Mouse (Mus musculus) liver, embryonic 15.5 days (tissue): ENCODE results near the gene Afg3l1. TPM values are rescaled to one million over a fixed set of nuclear protein-coding genes. Genes with fewer than 3 reads are reported as not detected.
"Not testable (repeated sequence)": the region's sequence is repeated elsewhere in the genome, so short reads cannot be mapped to it uniquely, and the experiment has no call there.

ENCODE experiments used
- ATAC-seq: fragments of 200-750 bp; cut with Nextera tagmentation; 2 replicates; pipeline ENCODE4 v1.8.0; 2017; ENCODE audit warnings: moderate number of reproducible peaks, mild to moderate bottlenecking, moderate library complexity; ENCODE audit not compliant: insufficient read depth
- H3K27ac ChIP-seq: fragments of 300-500 bp; sonication (generic); replicated peaks from 2 replicates; pipeline ENCODE4 v1.5.1; 2015; ENCODE audit warnings: mild to moderate bottlenecking, inconsistent platforms
- H3K27me3 ChIP-seq: fragments of 300-500 bp; sonication (generic); 2 replicates; pipeline ENCODE4 v1.6.1; 2015; ENCODE audit warnings: mild to moderate bottlenecking, inconsistent platforms
- H3K36me3 ChIP-seq: fragments of 300-500 bp; sonication (generic); replicated peaks from 2 replicates; pipeline ENCODE4 v1.6.1; 2015; ENCODE audit warnings: moderate library complexity, mild to moderate bottlenecking, inconsistent platforms
- H3K4me1 ChIP-seq: fragments of 300-500 bp; sonication (generic); replicated peaks from 2 replicates; pipeline ENCODE4 v1.6.1; 2015; ENCODE audit warnings: inconsistent platforms
- H3K4me2 ChIP-seq: fragments of 300-500 bp; sonication (generic); 2 replicates; pipeline ENCODE4 v1.6.1; 2015; ENCODE audit warnings: moderate library complexity, mild to moderate bottlenecking, inconsistent platforms
- H3K4me3 ChIP-seq: fragments of 300-500 bp; sonication (generic); replicated peaks from 2 replicates; pipeline ENCODE4 v1.5.1; 2015; ENCODE audit warnings: mild to moderate bottlenecking, inconsistent platforms
- H3K9ac ChIP-seq: fragments of 300-500 bp; sonication (generic); 2 replicates; pipeline ENCODE4 v1.6.1; 2015; ENCODE audit warnings: moderate library complexity, mild to moderate bottlenecking, inconsistent platforms
- H3K9me3 ChIP-seq: fragments of 300-500 bp; sonication (generic); replicated peaks from 2 replicates; pipeline ENCODE4 v1.6.1; 2016; ENCODE audit warnings: inconsistent platforms
- WGBS: fragments of 180-500 bp; shearing (Covaris S2); methylation state at CpG from one replicate; pipeline ENCODE4 v1.1.7; 2015; ENCODE audit warnings: mixed read lengths; ENCODE audit not compliant: insufficient replicate concordance; 5-methylcytosine and 5-hydroxymethylcytosine counted together
- polyA plus RNA-seq: library from polyadenylated mRNA; unstranded; fragments of >200 nt; fragmentation: Nextera tagmentation; extraction: Ambion mirVana; gene quantifications from 2 replicates; pipeline ENCODE4 v1.2.1, GENCODE M21; 2015

Gene Afg3l1
- polyA plus RNA-seq, result 22.2 and 24.2 TPM in 2 replicates

DNA sequence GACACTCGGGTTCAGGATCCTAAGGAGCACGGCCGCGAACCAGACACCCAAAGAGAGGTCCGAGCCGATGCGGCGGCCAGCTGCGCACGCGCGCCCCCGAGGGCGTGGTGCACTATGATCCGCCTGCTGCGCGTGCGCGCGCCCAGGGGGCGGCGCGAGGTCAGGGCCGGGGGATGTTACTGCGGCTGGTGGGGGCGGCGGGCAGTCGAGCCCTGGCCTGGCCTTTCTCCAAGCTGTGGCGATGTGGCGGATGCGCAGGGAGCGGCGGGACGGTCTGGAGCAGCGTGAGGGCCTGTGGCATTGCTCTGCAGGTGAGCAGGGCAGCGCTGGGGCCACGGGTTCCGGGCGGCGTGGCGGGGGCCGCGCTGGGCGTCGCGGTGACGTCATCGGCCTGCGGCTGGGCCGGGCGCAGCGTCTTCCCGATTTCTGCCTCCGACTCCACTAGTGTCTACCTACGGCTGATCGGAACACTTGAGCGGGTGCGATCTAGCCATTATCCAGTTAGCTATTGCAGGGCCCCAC, at the start of gene Afg3l1:
TSS of gene Afg3l1 (plus strand) at position 167 of the 522 bp plus-strand sequence.
- Histone ChIP-seq H3K36me3 (peaks cover 27% of the 10 kb centered on the region), H3K9ac (peak within 1 kb of the TSS; percentile 81), H3K9me3 (no peaks in the 10 kb centered on the region), H3K4me2 (peak within 1 kb of the TSS; percentile 88), H3K4me1 (peaks cover 38% of the 10 kb centered on the region), H3K4me3 (peak within 1 kb of the TSS; percentile 95), H3K27me3 (no peaks in the 10 kb centered on the region), H3K27ac (peak within 1 kb of the TSS; percentile 92)
- ATAC-seq, result peak; percentile 94
- WGBS, result under 1% methylated on average over 58 of the region's 58 CpGs

GRCm38 (mm10) chr8:123428343-123428893, 49.3 kb upstream of the Afg3l1 start:
- Histone ChIP-seq H3K36me3 (no peaks in the 10 kb centered on the region), H3K4me2 (no peak overlapping the region), H3K27ac (no peak overlapping the region), H3K9me3 (peaks cover 45% of the 10 kb centered on the region), H3K4me1 (no peaks in the 10 kb centered on the region), H3K9ac (no peak overlapping the region), H3K27me3 (no peaks in the 10 kb centered on the region), H3K4me3 (no peak overlapping the region)
- 90% methylated on average over 29 of the region's 29 CpGs for WGBS
- no peak for ATAC-seq

- Histone ChIP-seq H3K4me3 (no peak overlapping the region), H3K27me3 (no peaks in the 10 kb centered on the region), H3K4me1 (no peaks in the 10 kb centered on the region), H3K27ac (no peak overlapping the region), H3K36me3 (no peaks in the 10 kb centered on the region), H3K9me3 (peaks cover 45% of the 10 kb centered on the region), H3K9ac (no peak overlapping the region), H3K4me2 (no peak overlapping the region)
- ATAC-seq, result no peak
- 81% methylated on average over 23 of the region's 23 CpGs for WGBS
Observed at GRCm38 (mm10) chr8:123428939-123429721, 48.6 kb upstream of the Afg3l1 start.

GRCm38 (mm10) chr8:123429722-123430013, 48.0 kb upstream of the Afg3l1 start:
- H3K9ac ChIP-seq, H3K4me1 ChIP-seq, H3K4me3 ChIP-seq, H3K27ac ChIP-seq, H3K4me2 ChIP-seq, ATAC-seq, H3K36me3 ChIP-seq, H3K27me3 ChIP-seq: not testable (repeated sequence)
- 80% methylated on average over 15 of the region's 15 CpGs for WGBS
- peaks cover 45% of the 10 kb centered on the region for H3K9me3 ChIP-seq

DNA sequence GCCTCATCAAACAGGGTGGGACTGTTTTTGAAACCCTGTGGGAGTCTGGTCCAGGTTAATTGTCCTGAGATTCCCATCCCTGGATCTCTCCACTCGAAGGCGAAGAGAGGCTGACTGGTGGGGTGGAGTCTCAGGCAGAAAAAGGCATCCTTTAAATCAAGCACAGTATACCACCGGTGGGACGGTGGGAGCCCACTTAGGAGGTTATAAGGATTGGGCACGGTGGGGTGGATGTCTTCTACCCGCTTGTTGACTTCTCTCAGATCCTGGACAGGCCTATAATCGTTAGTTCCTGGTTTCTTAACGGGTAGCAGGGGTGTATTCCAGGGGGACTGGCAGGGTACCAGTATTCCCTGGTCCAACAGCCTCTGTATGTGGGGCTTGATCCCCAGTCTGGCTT, 46.8 kb upstream of the Afg3l1 start:
- peaks cover 45% of the 10 kb centered on the region for H3K9me3 ChIP-seq
- 69% methylated on average over 8 of the region's 8 CpGs for WGBS
- not testable (repeated sequence) for ATAC-seq

DNA sequence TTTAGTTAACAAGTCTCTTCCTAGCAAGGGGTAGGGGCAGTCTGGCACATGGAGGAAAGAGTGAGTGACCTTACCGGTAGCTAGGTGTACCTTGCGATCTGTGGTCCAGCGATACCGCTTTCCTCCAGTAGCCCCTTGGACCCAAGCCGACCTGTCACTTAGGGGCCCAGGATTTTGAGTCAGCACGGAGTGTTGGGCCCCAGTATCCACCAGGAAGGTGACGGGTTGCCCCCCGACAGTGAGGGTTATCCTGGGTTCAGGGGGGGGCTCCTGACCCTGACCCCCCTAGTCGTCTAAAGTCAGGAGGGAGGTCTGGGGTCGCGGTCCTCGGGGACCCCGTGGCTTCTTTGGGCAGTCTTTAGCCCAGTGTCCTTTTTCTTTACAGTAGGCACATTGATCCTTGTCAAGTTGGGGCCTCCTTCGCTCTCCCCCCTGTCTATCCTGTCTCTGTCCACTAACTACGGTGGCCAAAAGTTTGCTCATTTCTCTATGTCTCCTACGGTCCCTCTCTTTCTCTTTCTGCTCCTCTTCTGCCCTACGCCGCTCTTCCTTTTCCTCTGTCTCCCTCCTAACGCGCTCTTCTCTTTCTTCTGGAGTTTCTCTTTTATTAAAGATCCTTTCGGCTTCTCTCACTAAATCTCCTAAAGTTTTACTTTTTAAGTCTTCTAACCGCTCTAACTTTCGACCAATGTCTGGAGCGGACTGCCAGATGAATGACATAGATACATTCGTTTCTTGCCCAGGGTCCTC, 45.9 kb upstream of the Afg3l1 start:
- H3K4me2 ChIP-seq, result no peak overlapping the region
- no peak overlapping the region for H3K27ac ChIP-seq
- no peak overlapping the region for H3K9ac ChIP-seq
- H3K4me1 ChIP-seq, result no peaks in the 10 kb centered on the region
- peaks cover 40% of the 10 kb centered on the region for H3K9me3 ChIP-seq
- no peaks in the 10 kb centered on the region for H3K27me3 ChIP-seq
- no peak for ATAC-seq
- H3K36me3 ChIP-seq, result no peaks in the 10 kb centered on the region
- H3K4me3 ChIP-seq, result no peak overlapping the region
- WGBS, result 86% methylated on average over 25 of the region's 25 CpGs

More for the DNA sequence above, 46.8 kb upstream of the Afg3l1 start:
- not testable (repeated sequence) for H3K4me1 ChIP-seq, H3K27ac ChIP-seq, H3K36me3 ChIP-seq, H3K27me3 ChIP-seq, H3K9ac ChIP-seq, H3K4me2 ChIP-seq, H3K4me3 ChIP-seq

DNA sequence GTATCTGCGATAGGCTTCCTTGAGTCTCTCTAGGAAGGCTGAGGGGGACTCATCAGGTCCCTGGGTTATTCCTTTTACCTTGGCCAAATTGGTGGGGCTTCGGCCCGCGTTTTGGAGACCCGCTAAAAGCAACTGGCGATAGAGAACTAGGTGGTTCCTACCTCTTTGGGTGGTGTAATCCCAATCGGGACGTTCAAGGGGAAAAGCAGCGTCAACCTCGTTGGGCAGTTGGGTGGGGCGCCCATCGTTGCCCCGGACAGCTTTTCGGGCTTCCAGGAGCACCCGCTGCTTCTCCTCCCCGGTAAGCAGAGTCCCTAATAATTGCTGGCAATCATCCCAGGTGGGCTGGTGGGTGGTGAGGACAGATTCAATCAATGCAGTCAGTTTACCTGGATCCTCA, 45.3 kb upstream of the Afg3l1 start:
- H3K27ac ChIP-seq, result no peak overlapping the region
- H3K27me3 ChIP-seq, result no peaks in the 10 kb centered on the region
- no peak overlapping the region for H3K4me2 ChIP-seq
- no peaks in the 10 kb centered on the region for H3K36me3 ChIP-seq
- H3K9ac ChIP-seq, result no peak overlapping the region
- WGBS, result 85% methylated on average over 16 of the region's 16 CpGs
- peaks cover 35% of the 10 kb centered on the region for H3K9me3 ChIP-seq
- H3K4me3 ChIP-seq, result no peak overlapping the region
- no peak for ATAC-seq
- no peaks in the 10 kb centered on the region for H3K4me1 ChIP-seq

DNA sequence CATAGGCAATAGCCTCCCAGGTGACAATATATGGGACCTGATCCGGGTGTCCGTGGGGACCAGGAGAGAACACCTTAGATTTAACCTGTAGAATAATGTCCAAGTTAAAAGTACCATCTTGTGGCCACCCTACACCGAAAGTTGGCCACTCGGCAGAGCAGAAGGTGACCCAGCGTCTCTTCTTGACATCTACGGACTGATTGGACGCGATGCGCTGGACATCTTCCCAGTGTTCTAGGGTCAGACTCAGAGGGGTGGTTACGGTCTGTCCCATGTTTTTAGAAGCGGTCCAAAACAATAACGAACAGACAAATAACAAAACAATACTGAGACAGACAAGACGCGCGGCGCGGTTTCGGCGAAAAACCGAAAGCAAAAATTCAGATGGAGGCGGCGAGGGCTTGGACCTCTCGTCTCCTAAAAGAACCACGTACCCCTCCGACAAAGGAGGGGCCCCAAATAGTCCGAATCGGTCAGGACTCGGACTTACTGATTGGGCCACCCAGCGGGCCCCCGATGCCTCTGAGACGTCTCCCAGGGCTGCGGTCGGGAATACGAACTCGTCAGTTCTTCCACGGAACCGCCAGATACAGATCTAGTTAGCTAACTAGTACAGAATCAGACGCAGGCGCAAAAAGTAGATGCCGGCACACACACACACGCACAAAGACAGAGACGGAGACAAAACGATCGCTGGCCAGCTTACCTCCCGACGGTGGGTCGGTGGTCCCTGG, 44.3 kb upstream of the Afg3l1 start:
- not testable (repeated sequence) for ATAC-seq, H3K4me1 ChIP-seq, H3K36me3 ChIP-seq

DNA sequence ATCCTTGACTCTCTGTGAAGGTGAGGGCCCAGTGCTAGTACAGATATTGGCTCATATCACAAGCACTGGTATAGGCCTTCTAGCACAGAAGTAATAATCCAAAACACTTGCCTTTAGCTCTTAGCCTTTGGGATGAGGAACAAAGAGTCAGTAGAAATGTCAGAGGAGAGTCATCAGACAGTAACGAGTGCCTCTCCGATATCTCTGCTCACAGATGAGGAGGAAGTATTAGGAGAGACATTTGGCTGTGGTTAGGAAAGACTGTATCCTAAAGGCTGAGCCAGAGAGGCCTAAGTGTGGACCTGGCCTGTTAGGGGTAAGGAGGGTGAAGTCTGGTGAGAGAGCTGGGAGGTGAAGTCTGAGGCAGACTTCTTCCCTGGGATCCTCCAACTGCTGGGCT, 35.9 kb upstream of the Afg3l1 start:
- Histone ChIP-seq H3K27ac (no peak overlapping the region), H3K9me3 (no peaks in the 10 kb centered on the region), H3K4me1 (peaks cover 14% of the 10 kb centered on the region), H3K4me2 (no peak overlapping the region), H3K36me3 (no peaks in the 10 kb centered on the region), H3K27me3 (no peaks in the 10 kb centered on the region), H3K9ac (no peak overlapping the region), H3K4me3 (no peak overlapping the region)
- ATAC-seq, result no peak
- 35% methylated on average over 2 of the region's 2 CpGs for WGBS

More for the DNA sequence above, 44.3 kb upstream of the Afg3l1 start:
- not testable (repeated sequence) for H3K27me3 ChIP-seq, H3K4me3 ChIP-seq, H3K9ac ChIP-seq, H3K4me2 ChIP-seq, H3K27ac ChIP-seq
- peaks cover 24% of the 10 kb centered on the region for H3K9me3 ChIP-seq
- WGBS, result 90% methylated on average over 47 of the region's 47 CpGs

GRCm38 (mm10) chr8:123442351-123442750, 35.4 kb upstream of the Afg3l1 start:
- Histone ChIP-seq H3K27ac (no peak overlapping the region), H3K9ac (no peak overlapping the region), H3K4me2 (peak overlapping the region; percentile 79), H3K36me3 (no peaks in the 10 kb centered on the region), H3K4me3 (peak overlapping the region; percentile 74), H3K4me1 (peaks cover 14% of the 10 kb centered on the region), H3K27me3 (no peaks in the 10 kb centered on the region), H3K9me3 (no peaks in the 10 kb centered on the region)
- 76% methylated on average over 5 of the region's 5 CpGs for WGBS
- ATAC-seq, result no peak
